Mouse (Mus musculus): ENCODE measurements at regions not wholly inside any gene's neighbourhood (a gene's known extent, or its start where the extent isn't known, plus 50 kb on each side); places are given as distances from the start of the nearest gene placed in this dataset.

DNA sequence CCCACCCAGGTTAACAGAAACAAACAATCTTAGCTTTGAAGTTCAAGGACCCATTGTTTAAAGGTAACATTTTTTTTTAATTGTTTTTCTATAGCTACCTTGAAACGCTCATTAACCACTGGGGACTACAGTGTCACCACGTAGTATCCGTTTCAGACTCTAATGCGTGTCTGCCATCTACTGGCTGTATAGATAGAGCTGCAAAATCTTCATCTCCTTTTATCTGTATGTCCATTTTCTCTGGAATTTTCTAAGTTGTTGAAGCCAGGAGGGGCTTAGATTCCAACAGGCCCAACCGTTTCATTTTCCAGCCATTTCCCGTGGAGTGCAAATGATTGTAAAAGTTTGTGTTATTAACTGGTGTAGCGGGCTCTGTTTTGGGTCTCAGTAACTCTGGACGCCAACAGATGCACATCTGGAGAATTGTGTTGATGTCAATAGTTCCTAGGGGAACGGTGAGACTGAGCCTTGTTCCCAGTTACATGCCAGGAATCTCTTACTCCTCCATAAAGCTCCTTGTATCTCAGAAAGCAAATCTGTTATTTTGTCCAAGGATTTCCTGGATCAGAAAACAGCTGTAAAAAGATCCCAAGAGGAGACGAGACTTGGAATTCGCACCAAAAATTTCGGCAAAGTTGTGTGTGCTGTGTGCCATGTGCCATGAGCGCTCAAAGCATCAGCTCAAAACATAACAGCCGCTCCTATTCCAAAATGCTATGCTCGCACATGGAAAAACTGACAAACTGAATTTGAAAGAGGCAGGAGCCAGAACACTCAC is 158.8 kb upstream of the Phyhipl start:
- peak; percentile 17 for DNase-seq (ENCODE audit: extremely low spot score)

DNA sequence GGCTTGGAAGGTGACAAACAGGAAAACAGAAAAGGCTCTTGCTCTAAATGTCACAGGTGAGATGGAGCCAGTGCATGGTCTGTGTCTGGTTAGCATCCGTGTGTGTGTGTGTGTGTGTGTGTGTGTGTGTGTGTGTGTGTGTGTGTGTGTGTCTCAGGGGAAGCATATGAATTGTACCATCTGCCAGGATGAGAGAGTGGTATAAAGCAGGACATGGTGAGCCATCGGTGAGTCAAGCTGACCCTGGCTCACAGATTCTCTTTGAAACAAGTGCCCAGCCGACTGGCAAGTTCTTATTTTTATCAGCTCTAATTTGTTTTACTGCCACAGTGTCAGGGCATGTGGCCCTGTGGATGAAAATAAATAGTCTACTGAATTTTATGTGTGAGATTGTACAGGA is 153.6 kb upstream of the Phyhipl start:
- DNase-seq (ENCODE audit: extremely low spot score), result no peak

DNA sequence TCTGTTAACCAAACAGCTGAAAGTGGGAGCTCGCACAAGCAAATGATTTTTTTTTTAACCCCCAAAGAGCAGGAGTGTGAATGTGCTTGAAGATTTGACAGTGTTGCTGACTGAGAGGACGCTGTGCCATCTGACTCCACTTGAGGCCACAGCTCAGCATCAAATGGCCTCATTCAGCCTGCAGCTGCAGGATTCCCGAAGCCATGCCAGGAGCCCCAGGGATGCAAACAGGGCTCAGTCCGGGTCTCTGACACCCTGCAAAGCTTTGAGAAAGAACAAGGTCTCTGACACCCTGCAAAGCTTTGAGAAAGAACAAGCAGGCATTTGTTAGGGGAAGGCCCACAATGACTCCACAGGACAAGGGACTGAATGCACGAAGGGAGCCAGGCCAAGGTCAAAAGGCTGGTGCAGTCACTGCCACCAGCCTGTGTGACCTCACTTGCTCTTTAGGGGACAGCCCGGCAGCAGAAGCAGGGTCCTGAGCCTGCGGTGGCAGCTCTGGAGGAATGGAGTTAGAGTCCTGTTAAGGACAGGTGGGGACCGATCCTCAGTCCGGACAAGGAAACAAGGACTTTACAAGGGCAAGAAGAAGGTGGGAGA is 151.1 kb upstream of the Phyhipl start:
- DNase-seq (ENCODE audit: extremely low spot score), result no peak

DNA sequence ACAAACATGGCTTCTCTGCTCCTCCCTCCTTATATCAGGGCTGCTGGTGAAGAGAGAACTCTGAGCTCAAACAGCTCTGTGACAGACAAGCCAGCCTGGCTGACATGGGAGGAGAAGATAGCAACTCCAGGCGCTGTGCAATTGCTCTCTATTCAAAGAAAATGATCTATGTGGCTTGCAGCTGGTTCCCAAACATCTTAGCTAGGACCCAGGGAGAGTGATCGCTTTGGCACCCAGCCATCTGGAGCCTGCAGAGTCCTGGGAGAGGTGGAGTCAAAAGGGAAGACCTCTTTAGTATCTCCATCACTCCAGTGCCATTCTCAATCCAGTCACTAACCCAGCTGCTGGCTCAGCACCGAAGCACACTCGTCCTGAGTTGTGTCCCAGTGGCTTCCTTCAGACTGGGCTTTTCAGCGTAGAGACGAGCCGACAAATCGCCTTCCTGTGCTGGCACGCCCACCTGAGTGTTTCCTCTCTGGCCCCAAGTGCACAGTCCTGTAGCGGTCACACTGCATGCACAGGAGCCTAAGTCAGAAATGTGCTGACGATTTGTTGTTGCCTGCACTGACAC is 145.1 kb upstream of the Phyhipl start:
- DNase-seq (ENCODE audit: extremely low spot score), result no peak

DNA sequence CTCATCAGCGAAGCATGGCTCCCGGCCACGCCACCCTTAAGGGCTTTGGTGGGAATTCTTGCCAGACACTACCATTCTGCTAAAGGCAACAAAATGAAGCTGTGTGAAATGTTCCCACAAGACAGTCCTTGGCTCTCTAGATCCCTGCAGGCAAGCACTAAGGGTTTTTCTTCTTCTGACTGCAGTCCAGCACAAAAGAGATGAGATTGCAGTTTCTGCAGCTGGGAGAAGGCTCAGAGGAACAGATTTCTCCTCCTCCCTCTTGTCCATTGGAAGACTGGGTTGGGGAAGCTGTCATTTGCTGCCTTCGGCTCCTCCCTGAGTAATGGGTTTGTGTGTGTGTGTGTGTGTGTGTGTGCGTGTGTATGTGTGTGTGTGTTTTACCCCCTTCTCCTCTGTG is 144.1 kb upstream of the Phyhipl start:
- DNase-seq (ENCODE audit: extremely low spot score), result no peak

DNA sequence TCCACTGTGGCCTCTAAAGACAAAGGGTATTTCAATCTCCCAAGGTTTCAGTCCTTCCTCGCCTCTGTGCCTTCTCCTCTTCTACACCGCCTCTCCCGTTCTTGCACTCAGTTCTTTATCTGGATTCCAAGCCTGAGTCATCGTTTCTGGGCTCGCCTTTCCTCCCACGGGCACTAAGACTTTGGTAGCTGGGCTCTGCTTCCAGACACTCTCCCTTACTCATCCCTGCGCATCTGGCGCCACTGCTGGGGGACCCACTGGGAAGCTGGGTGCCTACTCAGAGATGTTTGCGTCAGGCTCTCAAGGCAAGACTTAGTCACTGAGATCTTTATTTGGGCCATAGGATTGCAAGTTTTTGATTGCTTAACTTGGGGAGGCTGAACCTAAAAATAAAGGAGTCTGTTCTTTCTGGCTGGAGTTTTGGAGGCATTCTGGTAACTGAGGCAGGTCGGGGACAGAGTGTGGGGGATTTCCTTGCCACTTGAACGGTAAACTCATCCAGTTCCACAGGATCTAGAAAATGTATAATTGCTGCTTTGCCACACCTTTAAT is 143.5 kb upstream of the Phyhipl start:
- DNase-seq (ENCODE audit: extremely low spot score), result no peak

DNA sequence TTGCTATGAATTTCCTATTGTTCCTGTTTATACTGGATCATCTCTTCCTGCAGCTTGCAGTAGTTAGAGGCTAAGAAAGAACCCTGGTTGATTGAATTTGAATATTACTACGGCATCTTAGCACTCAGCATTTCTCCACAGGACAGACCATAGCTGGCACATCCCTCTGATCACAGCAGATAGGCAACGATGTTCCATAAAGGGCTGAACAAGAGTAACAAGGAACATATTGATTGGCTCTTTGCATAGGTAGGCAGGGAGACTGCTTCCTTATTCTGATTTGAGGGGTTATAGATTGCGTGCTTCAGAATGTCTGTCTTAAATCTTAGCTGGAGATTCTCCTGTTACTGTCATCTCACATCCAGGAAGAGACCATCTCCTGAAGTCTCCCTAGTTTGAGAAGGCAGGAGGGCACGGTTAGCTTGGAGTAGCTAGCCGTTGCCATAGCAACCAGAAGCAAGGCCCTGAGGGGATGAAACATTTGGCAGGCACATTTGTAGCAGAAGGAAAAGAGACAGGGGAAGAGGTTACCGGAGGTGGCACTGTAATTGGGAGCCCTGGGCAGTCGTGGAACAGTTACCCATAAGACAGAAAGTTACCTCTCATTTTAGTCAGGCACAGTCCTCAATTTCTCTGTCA is 133.2 kb upstream of the Phyhipl start:
- DNase-seq (ENCODE audit: extremely low spot score), result peak; percentile 43

DNA sequence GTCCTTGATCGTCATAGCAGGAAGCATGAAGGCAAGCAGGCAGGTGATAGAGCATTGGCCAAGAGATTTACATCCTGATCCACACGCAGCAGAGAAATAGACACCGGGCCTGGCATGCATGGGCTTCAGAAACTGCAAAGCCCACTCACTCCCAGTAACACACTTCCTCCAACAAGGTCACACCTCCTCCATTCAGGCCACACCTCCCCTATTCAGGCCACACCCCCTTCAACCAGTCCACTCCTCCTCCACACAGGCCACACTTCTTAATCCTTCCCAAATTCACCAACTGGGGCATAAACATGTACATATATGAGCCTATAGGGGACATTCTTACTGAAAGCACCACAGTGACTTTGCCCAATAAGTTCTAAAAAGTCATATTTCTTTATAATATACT is 125.3 kb upstream of the Phyhipl start:
- DNase-seq (ENCODE audit: extremely low spot score), result no peak

DNA sequence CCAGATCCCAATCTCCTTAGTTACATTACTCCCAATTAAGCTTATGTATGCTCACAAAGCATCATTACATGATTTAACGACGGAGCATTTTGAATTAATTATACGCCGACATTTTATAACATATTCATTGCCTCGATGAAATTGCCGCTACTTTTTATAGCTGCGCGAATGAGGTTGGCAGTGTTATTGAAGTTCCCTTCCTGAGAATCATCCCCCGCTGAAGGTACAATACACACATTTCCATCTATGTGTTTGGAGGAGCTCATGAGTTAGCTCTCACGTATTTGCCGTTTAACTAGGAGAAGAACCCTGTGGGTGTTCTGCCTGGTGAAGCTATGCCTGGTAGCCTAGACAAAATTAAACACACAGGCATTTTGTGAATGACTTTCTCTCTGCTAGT is 122.8 kb upstream of the Phyhipl start:
- DNase-seq (ENCODE audit: extremely low spot score), result no peak

DNA sequence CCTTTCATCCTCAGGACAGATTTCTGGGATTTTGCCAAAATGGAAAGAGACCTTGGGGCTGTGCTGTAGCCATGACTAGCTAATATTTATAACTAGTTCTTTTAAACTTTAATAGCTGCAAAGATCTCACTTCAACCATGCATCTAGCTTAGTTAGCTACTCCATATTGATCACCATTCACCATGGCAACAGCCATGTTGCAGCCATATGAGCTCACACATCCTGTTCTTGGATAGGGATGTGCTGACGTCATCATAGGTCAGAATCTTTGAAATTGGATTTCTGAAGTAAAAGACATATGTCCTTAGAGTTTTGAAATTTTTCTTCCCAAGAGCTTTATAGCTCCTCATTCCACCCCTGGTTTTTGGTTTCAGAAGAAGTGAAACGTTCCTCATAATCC is 118.8 kb upstream of the Phyhipl start:
- no peak for DNase-seq (ENCODE audit: extremely low spot score)

DNA sequence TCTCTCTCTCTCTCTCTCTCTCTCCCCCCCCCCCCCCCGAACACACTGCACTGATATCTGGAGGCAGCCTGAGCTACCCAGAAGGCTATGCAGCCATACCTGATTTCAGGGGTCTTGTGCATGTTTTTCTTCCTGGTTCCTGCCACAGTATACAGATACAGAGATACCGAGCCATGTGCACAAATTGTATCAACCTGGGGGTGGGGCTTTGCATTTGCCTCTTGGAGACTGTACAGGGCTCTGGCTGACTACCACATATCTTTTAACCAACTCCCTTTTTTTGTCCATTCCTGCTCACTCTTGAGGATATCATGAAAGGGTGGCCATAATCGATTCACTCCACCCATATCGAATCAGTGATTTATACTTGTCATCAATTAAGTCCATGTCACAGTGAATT is 118.4 kb upstream of the Phyhipl start:
- no peak for DNase-seq (ENCODE audit: extremely low spot score)

DNA sequence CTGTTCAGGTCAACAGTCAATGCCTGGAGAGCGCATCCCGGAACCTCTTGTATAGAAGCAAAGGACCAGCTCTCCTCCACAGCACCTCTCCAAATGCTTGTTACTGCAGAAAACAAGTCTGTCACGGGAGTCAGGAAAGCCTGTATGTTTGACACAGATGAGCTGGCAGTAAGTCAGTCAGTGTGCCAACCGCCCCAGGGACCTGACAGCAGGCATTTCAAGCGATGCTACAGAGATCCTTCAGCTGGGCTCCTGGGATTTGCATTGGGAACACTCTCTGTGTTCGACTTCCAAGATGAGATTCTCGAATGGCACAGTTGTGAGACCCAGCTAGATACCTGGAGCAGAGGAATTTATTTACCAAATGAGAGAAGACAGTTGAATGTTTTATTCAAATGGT is 111.7 kb upstream of the Phyhipl start:
- no peak for DNase-seq (ENCODE audit: extremely low spot score)

DNA sequence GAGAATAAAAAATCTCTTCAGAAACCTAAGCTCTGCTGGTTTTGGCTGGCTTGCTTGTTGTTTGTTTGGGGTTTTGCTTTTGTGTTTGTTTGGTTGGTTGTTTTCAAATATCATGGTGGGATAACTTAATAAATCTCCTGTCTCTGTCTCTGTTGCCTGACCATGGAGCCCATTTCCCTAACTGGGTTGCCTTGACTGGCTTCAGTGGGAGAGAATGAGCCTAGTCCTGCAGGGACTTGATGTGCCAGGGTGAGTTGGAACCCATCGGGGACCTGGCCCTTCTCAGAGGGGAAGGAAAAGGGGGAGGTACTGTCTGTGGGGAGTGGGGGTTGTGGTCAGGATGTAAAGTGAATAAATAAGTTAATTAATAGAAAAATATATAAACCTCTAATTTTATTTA is 111.1 kb upstream of the Phyhipl start:
- no peak for DNase-seq (ENCODE audit: extremely low spot score)

DNA sequence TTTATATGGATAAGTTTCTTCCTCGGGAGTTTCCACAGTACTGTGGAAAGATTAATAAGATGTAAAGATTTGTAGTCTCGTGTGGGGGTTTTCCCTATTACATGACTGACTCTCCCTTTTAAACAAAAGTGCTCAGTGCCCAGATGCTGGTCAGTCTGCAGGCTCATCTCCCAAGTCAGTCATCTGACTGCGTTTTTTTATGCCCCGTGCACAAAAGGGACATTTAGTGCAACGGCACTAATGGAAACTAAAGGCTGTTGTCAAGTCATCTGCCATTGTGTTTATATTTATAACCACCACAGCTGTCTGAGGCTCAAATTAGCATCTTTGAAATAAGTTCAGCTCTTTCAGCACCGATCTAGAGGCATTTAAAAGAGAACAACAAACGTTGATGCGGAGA is 110.7 kb upstream of the Phyhipl start:
- no peak for DNase-seq (ENCODE audit: extremely low spot score)

DNA sequence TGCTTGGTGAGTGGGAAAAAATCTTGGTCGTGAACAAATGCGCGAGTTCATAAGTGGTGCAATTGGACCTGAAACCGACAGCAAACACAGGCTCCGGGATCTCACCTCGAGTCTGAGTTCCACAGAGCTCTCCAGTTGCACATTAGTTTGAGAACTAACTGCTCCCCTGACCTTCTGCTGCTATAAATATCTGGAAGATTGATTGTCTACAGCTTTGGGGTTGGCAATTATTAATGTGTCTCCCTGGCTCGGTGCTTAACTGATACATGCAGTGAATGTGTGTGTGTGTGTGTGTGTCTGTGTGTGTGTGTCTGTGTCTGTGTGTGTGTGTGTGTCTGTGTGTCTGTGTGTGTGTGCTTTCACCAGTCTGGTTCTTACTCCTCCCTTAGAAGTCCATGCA is 107.4 kb upstream of the Phyhipl start:
- DNase-seq (ENCODE audit: extremely low spot score), result no peak

DNA sequence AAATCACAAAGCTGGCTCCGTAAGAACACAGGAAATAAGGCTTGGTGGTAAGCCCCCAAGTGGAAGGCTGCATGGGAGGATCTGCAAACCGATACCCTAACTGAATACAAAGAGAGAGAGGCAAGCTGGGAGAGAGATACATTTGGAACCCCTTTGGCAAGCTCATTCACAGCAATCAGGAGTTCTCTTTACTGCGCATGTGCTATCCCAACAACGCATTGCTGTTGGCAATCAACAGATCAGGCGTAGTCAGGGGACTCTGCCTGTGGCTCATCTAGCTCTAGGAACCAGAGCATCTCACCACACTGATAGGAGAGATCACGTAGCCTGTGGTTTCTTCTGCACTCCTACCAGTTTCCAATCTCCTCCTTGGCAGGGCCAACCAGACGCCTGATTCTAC is 103.9 kb upstream of the Phyhipl start:
- no peak for DNase-seq (ENCODE audit: extremely low spot score)

DNA sequence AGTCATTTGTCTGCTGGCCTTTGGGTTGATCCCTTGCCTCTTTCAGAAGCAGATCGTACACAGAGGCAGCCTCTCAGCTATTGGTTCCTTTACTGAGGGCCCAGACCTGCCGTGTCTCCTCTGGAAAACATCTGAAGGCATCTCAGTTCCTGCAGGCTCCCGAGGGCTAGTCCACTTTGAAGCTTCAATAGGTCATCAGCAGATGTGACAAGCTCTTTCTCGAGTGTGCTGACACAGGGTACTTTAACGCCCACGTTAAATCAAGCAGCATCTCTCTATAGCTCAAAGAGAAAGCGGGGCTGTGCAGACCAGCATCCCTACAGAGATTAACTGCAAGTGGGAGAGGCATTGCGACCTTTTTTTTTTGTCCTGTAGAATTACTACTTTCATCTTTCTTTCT is 96.0 kb upstream of the Phyhipl start:
- no peak for DNase-seq (ENCODE audit: extremely low spot score)

DNA sequence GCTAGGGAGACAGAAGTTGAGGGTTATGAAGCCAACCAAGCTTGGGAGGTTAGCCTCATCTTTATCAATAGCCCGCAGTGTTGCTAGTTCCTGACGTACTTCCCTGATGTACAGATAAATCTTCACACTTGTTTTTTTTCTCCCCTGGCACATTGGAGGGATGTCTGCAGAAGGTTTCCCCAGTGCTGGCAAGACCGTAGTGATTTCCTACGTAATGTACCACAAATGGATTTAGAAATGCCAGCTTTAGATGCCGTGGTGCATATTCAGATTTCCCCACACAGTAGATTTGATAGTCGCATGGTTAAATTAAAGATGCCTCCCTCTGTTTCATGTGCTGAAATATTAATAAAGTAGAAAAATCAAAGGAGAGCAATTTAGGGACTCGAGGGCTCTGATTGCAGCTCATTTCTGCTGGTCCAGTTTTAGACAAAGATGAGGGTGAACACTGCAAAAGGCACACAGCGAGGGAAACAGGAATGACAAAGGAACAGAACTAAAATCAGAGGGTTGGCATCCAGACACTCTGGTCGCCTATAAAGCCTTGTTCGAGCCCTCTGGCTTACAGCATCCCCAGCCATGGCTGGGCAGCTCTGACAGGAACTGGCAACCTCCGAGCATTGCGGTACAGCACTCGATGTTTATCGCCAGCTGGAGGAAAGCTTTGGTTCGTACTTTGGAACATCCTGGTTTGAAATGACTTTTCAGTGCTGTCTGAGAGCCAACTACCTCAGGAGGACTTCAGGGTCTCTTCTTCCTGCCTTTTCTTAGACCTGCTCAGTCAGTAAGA is 94.8 kb upstream of the Phyhipl start:
- no peak for DNase-seq (ENCODE audit: extremely low spot score)

DNA sequence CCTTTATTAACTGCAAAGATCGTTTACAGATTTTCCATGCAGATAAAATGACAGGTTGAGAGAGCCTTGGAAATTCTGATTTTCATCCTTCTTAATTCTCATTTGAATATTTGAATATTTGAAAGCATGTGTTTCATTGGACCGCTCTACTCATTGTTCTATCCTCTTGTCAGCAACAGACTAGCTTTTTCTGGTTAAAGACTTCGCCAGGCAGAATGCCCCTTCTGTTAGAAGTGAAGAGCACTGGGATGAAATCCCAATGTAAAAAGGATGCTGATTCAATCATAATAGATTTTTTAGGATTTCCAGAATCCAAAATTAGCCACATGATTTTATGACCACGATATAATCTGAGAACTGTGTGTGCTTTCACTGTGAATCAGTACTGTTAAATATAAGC is 90.8 kb upstream of the Phyhipl start:
- DNase-seq (ENCODE audit: extremely low spot score), result no peak

DNA sequence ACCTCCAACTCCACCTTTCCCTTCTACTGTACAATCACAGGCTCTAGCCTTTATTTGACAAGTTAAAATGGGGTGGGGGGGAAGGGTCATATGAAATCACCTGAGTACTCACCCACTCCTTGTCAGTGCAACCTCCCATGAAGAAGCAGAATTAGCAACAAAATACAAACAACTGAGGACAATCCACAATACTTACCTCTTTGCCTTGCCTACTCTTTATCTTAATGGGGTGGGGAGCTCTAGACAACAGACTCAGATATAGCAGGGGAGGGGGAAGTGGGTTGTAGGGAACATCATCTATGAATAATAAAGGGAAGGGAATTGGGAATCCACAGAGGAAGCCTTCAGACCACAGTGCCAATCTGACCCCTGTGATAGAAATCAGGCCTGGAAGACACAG is 86.1 kb upstream of the Phyhipl start:
- DNase-seq (ENCODE audit: extremely low spot score), result no peak

DNA sequence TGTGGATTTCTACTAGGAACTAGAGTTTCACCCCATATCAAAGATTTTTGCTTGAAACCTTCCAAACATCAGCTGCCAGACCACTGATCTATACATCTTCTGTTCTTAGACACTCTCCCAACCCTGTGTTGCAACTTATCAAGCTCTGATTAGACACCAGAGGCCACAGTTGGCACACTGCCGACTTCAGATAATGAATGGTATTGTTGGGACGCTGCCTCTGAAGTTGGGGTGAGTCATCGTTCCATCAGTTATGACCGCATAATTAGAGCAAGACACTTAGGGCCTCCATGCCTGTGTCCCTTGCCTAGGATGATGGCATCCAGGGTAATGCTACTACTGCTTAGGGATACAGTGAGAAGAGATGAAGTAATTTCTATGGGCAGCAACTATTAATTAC is 84.3 kb upstream of the Phyhipl start:
- no peak for DNase-seq (ENCODE audit: extremely low spot score)
